Mouse (Mus musculus): Measurements from ENCODE around the gene Cdkn2aip.

DNA sequence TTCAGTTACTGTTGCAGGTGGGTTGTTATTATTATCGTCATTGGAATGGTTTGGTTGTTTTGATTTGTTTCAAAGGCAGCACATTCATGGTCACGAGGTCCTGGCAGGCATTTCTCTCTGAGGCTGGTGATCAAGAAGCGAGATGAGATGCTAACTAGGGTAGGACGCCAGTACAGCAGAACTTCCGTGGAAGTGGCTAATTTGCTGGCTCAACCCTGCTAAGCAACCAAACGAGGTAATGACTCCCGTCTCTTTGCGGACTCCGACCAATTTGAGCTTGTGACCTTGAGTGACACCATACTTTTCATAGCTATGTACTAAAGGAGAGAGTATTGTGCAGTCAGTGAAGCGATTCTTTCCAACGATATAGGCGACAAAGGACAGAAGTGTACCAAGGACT is 32.6 kb upstream of the Cdkn2aip start:
- TF ChIP-seq CTCF (IDR thresholded peaks at IDR 0.05; ENCODE audit: borderline replicate concordance, control insufficient read depth, extremely low read depth, insufficient read depth, low read length, poor library complexity) = no peak
- no peak for TF ChIP-seq POLR2A (IDR thresholded peaks at IDR 0.05; ENCODE audit: control insufficient read depth, extremely low read depth, insufficient read depth, low read length, poor library complexity)
